Mouse (Mus musculus) adrenal gland, postnatal 25 days (tissue): ENCODE results near the gene Dph2. TPM values are rescaled to one million over a fixed set of nuclear protein-coding genes. Genes with fewer than 3 reads are reported as not detected.

Source experiments
- DNase-seq: peaks from one replicate; pipeline ENCODE4 v3.0.0; 2021; ENCODE audit warnings: mixed read lengths
- total RNA-seq: library from RNA; stranded (reverse); gene quantifications from 2 replicates; pipeline ENCODE4 v1.2.3, GENCODE M21; 2021

Gene Dph2
- total RNA-seq, 1 experiment from 2014 or later, result 10.6 TPM

GRCm38 (mm10) chr4:117871787-117872186 is 20.0 kb downstream of the Dph2 start:
- DNase-seq, result no peak

GRCm38 (mm10) chr4:117870437-117870836 is 21.4 kb downstream of the Dph2 start:
- no peak for DNase-seq

GRCm38 (mm10) chr4:117869317-117869716 is 22.5 kb downstream of the Dph2 start:
- DNase-seq, result no peak

- DNase-seq, result peak; percentile 68
Measured at GRCm38 (mm10) chr4:117867823-117868222, 24.0 kb downstream of the Dph2 start.

GRCm38 (mm10) chr4:117867000-117867399 is 24.8 kb downstream of the Dph2 start:
- no peak for DNase-seq

- peak; percentile 90 for DNase-seq
Measured at GRCm38 (mm10) chr4:117866083-117866482, 25.7 kb downstream of the Dph2 start.

GRCm38 (mm10) chr4:117862823-117863222 is 29.0 kb downstream of the Dph2 start:
- peak; percentile 50 for DNase-seq

- DNase-seq, result no peak
Measured at GRCm38 (mm10) chr4:117860570-117860969, 31.3 kb downstream of the Dph2 start.

GRCm38 (mm10) chr4:117858794-117859193 is 33.0 kb downstream of the Dph2 start:
- DNase-seq, result peak; percentile 79

- DNase-seq, result peak; percentile 34
Measured at GRCm38 (mm10) chr4:117855146-117855545, 36.7 kb downstream of the Dph2 start.

- DNase-seq, result no peak
Measured at GRCm38 (mm10) chr4:117852152-117852868, 39.5 kb downstream of the Dph2 start.

- DNase-seq, result no peak
Measured at GRCm38 (mm10) chr4:117850871-117851270, 41.0 kb downstream of the Dph2 start.

GRCm38 (mm10) chr4:117850176-117850575 is 41.7 kb downstream of the Dph2 start:
- DNase-seq, result no peak

- DNase-seq, result no peak
Measured at GRCm38 (mm10) chr4:117849506-117849905, 42.3 kb downstream of the Dph2 start.

- DNase-seq, result no peak
Measured at GRCm38 (mm10) chr4:117849063-117849462, 42.8 kb downstream of the Dph2 start.

- DNase-seq, result no peak
Measured at GRCm38 (mm10) chr4:117847011-117847410, 44.8 kb downstream of the Dph2 start.

GRCm38 (mm10) chr4:117846261-117846660 is 45.6 kb downstream of the Dph2 start:
- DNase-seq, result no peak

GRCm38 (mm10) chr4:117845316-117845715 is 46.5 kb downstream of the Dph2 start:
- DNase-seq, result no peak

- no peak for DNase-seq
Measured at GRCm38 (mm10) chr4:117844467-117844866, 47.4 kb downstream of the Dph2 start.

- DNase-seq, result no peak
Measured at GRCm38 (mm10) chr4:117843101-117843500, 48.7 kb downstream of the Dph2 start.

- DNase-seq, result no peak
Measured at GRCm38 (mm10) chr4:117841566-117841965, 50.3 kb downstream of the Dph2 start.

- no peak for DNase-seq
Measured at GRCm38 (mm10) chr4:117840821-117841220, 51.0 kb downstream of the Dph2 start.

- no peak for DNase-seq
Measured at GRCm38 (mm10) chr4:117839366-117839765, 52.5 kb downstream of the Dph2 start.
